Mouse (Mus musculus) cerebellum, adult 2 months (tissue): ENCODE data around the gene Slc35b2. TPM values are rescaled to one million over a fixed set of nuclear protein-coding genes. Genes with fewer than 3 reads are reported as not detected.

Source experiments
- DNase-seq, 2 experiments: peaks; one replicate each; pipeline ENCODE4 v3.0.0; 2021
- H3K27ac ChIP-seq: fragments of 200-500 bp; 2 replicates; pipeline ENCODE4 v1.5.1; 2012; ENCODE audit warnings: low read length, control low read depth, inconsistent platforms; ENCODE audit not compliant: insufficient read depth
- H3K27me3 ChIP-seq: fragments of 200-500 bp; 2 replicates; pipeline ENCODE4 v1.6.1; 2012; ENCODE audit warnings: inconsistent platforms, mild to moderate bottlenecking, low read length, moderate library complexity; ENCODE audit not compliant: control insufficient read depth, insufficient read depth
- H3K4me1 ChIP-seq: fragments of 200-500 bp; 2 replicates; pipeline ENCODE4 v1.6.1; 2011; ENCODE audit warnings: low read length; ENCODE audit not compliant: control insufficient read depth, insufficient read depth
- H3K4me3 ChIP-seq: fragments of 200-500 bp; replicated peaks from 2 replicates; pipeline ENCODE3; 2011; ENCODE audit warnings: mild to moderate bottlenecking, low read depth, low read length, control low read depth; ENCODE audit not compliant: insufficient read depth
- CTCF ChIP-seq: fragments of 200-500 bp; IDR thresholded peaks from 2 replicates; pipeline ENCODE4 v1.5.1; 2011; ENCODE audit warnings: low read depth, mild to moderate bottlenecking, control low read depth, low read length, moderate library complexity, borderline replicate concordance; ENCODE audit not compliant: insufficient read depth
- POLR2A ChIP-seq: fragments of 200-500 bp; IDR thresholded peaks from 2 replicates; pipeline ENCODE4 v1.6.1; 2011; ENCODE audit warnings: low read length, control low read depth, borderline replicate concordance; ENCODE audit not compliant: insufficient read depth
- WGBS: fragments of 180-500 bp; shearing (Covaris S2); methylation state at CpG from one replicate; pipeline ENCODE4 v1.1.7; 2018; 5-methylcytosine and 5-hydroxymethylcytosine counted together
- polyA plus RNA-seq: library from polyadenylated mRNA; depleted of rRNA; stranded (reverse); fragments of >200 nt; gene quantifications from 2 replicates; pipeline ENCODE4 v1.2.3, GENCODE M21; 2012

The Slc35b2 gene
- polyA plus RNA-seq, 1 experiment, result 71.3 TPM

DNA sequence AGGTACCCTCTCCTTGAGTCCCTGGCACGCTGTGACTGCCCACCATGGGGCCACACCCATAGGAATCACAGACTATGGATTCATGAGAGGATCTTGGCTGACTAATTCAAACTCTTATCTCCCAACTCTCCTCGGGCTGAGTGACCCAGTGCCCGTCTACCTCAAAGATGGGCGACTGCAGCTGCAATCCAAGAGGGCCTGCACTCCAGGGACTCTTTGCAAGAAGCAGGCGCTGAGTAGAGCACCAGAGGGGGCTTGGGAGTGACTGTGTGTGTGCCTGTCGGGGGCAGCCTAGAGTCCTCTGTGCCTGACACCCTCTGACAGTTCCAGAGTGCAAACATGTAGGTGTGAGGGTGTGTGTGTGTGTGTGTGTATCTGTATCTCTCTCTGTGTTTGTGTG is 21.5 kb upstream of the Slc35b2 start:
- H3K27me3 ChIP-seq, result no peaks in the 10 kb centered on the region
- TF ChIP-seq POLR2A (no peak), CTCF (no peak)
- H3K27ac ChIP-seq, result no peak overlapping the region
- DNase-seq, result no peak
- H3K4me1 ChIP-seq, result peaks cover 43% of the 10 kb centered on the region
- WGBS, result 37% methylated on average over 6 of the region's 6 CpGs
- no peak overlapping the region for H3K4me3 ChIP-seq

GRCm38 (mm10) chr17:45542705-45543104 is 21.0 kb upstream of the Slc35b2 start:
- TF ChIP-seq CTCF (no peak), POLR2A (no peak)
- DNase-seq, result peak in 1 of 2 experiments; percentile 79
- peaks cover 43% of the 10 kb centered on the region for H3K4me1 ChIP-seq
- H3K27ac ChIP-seq, result peak overlapping the region; percentile 17; the same call in 1 of the 2 replicates
- WGBS, result 21% methylated on average over 2 of the region's 2 CpGs
- H3K27me3 ChIP-seq, result no peaks in the 10 kb centered on the region
- no peak overlapping the region for H3K4me3 ChIP-seq

- Histone ChIP-seq H3K27ac (peak overlapping the region; percentile 17; the same call in 1 of the 2 replicates), H3K4me3 (no peak overlapping the region), H3K27me3 (no peaks in the 10 kb centered on the region), H3K4me1 (peaks cover 43% of the 10 kb centered on the region)
- TF ChIP-seq CTCF (no peak), POLR2A (no peak)
- WGBS, result 7% methylated on average over 1 of the region's 1 CpGs
- peak; percentile 46 to 62 for DNase-seq
Observed at GRCm38 (mm10) chr17:45543115-45543514, 20.6 kb upstream of the Slc35b2 start.

DNA sequence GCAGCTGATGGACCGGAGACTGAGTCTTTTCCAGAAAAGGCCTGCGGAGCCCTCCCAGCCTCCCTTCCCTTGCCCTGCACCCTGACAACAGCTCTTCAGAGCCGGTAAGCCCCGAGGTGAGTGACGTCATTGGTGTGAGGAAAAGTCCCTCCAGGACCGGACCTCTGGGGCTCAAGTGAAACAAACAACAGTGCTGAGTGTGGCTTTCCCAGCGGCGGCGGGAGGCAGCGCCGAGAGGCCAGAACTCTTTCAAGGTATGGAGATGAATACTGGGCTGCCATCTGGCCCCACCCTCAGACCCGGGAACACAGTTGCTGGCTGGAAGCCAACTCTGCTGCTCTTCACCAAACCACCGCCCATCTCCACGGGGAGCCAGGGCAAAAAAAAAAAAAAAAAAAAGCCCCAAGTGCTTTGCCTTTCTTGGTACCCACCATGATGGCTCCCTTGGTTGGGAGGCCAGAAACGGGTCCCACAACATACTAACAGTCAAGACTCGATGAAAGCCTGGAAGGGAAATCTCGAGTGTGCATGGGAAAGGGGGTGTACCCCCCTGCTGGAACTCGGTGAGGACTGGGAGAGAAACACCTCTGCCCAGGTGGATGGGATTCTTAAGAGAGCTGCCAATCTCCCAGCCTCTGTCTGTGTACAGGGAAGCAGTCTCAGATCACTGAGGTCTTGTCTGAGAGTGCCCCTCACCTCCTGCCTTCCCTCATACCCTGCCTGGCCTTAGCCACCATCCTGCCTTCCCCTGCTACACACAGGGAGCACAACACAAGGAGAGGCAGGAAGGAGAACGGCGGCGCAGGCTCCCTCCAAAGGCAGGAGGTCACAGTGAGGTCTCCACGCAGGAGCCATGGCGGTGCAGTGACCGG is 19.4 kb upstream of the Slc35b2 start:
- H3K4me3 ChIP-seq, result no peak overlapping the region
- peak overlapping the region; percentile 18 for H3K27ac ChIP-seq
- 12% methylated on average over 24 of the region's 24 CpGs for WGBS
- H3K4me1 ChIP-seq, result peaks cover 43% of the 10 kb centered on the region
- peak; percentile 65 to 72 for DNase-seq
- TF ChIP-seq POLR2A (no peak), CTCF (no peak)
- no peaks in the 10 kb centered on the region for H3K27me3 ChIP-seq

DNA sequence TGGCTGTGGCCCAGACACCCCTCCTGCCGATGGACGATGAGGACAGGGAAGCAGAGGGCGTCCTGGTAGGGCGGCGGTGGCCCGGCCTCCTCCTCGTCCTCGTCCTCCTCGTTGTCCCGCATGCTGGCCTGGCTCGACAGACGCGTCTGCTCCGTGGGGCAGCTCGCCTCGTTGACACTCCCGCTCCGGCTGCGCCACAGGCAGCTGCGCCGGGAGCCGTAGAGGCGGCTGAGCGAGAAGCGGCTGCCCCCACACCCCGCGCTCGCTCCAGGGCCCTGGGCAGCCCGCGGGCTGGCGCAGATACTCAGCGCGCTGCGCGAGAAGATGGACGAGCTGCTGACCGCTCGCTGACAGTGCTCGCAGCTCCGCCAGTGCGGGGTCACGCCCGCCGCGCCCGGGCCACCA is 18.8 kb upstream of the Slc35b2 start:
- WGBS, result 8% methylated on average over 46 of the region's 46 CpGs
- H3K27ac ChIP-seq, result peak overlapping the region; percentile 18
- peaks cover 39% of the 10 kb centered on the region for H3K4me1 ChIP-seq
- no peak overlapping the region for H3K4me3 ChIP-seq
- peak in 1 of 2 experiments; percentile 70 for DNase-seq
- no peaks in the 10 kb centered on the region for H3K27me3 ChIP-seq
- TF ChIP-seq POLR2A, result no peak
- TF ChIP-seq CTCF, result no peak

GRCm38 (mm10) chr17:45545278-45545961 is 18.3 kb upstream of the Slc35b2 start:
- H3K27ac ChIP-seq, result peak overlapping the region; percentile 18
- H3K4me1 ChIP-seq, result peaks cover 41% of the 10 kb centered on the region
- H3K27me3 ChIP-seq, result no peaks in the 10 kb centered on the region
- H3K4me3 ChIP-seq, result no peak overlapping the region
- DNase-seq, result peak; percentile 66 to 83
- WGBS, result 22% methylated on average over 74 of the region's 74 CpGs
- TF ChIP-seq POLR2A (no peak), CTCF (no peak)

GRCm38 (mm10) chr17:45546941-45547340 is 16.7 kb upstream of the Slc35b2 start:
- Histone ChIP-seq H3K4me3 (peak overlapping the region; percentile 88), H3K27me3 (no peaks in the 10 kb centered on the region), H3K4me1 (peaks cover 54% of the 10 kb centered on the region), H3K27ac (peak overlapping the region; percentile 26)
- 9% methylated on average over 16 of the region's 16 CpGs for WGBS
- no peak for TF ChIP-seq CTCF
- peak; percentile 41; the same call in 1 of the 2 replicates for TF ChIP-seq POLR2A
- peak; percentile 81 to 82 for DNase-seq
